Mouse (Mus musculus) cerebellum, adult 2 months (tissue): Measurements from ENCODE around the gene Tmem41b.

Experiments used
- CTCF ChIP-seq: fragments of 200-500 bp; IDR thresholded peaks from 2 replicates; pipeline ENCODE4 v1.5.1; 2011; ENCODE audit warnings: low read depth, mild to moderate bottlenecking, control low read depth, low read length, moderate library complexity, borderline replicate concordance; ENCODE audit not compliant: insufficient read depth
- POLR2A ChIP-seq: fragments of 200-500 bp; IDR thresholded peaks from 2 replicates; pipeline ENCODE4 v1.6.1; 2011; ENCODE audit warnings: low read length, control low read depth, borderline replicate concordance; ENCODE audit not compliant: insufficient read depth

GRCm38 (mm10) chr7:110002092-110002491 lies 15.4 kb upstream of the Tmem41b start:
- TF ChIP-seq POLR2A: no peak
- TF ChIP-seq CTCF: no peak
